In the genomic region with DNA sequence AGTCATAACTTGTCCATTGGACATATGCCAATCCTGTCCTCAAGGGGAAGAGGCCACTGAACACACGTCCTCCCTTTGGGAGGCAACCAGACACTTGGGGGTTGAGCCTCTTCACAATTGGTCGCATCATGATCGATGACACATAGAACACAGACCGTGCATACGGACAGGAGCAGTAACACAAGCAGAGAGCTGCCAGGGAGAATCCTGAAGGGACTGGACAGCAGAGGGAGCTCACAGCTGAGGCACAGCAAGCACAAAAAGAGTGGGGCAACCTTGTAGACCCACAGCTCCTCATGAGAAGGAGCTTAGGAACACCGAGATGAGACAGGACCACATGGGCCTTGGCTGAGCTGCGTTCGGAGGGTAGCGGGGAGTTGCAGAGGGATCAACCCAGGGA, we compare ENCODE assay signal across 14 mouse cellular contexts. TPM values are rescaled to one million over a fixed set of nuclear protein-coding genes. Genes with fewer than 3 reads are reported as not detected.
DNase-seq lines count a peak whose midpoint lies in the region; ATAC-seq and TF ChIP-seq lines count a peak whose summit lies in the region.
"Had no signal": no experiment of that assay in that cellular context is flagged by ENCODE, and none has a peak within 500 bp of the region (broad histone marks: within the 10 kb centered on the region; RNA-seq: fewer than 3 reads in every experiment).

No protein-coding gene starts in this region.

- no peak overlapping the region for H3K4me3 ChIP-seq in kidney, embryonic 16.5 days (ENCODE audit: low read length)
- no peak overlapping the region for H3K4me3 ChIP-seq in spleen, adult 2 months (ENCODE audit: extremely low read depth, insufficient read depth, insufficient read length)
- H3K4me3 ChIP-seq: stomach, embryonic 15.5 days had no signal

- peaks cover 49% of the 10 kb centered on the region for H3K27me3 ChIP-seq in kidney, embryonic 16.5 days (ENCODE audit: insufficient read depth, low read length)
- peaks cover 20% of the 10 kb centered on the region for H3K27me3 ChIP-seq in spleen, adult 2 months (ENCODE audit: control insufficient read depth, insufficient read depth, low read length)

- H3K36me3 ChIP-seq in kidney, embryonic 16.5 days (ENCODE audit: insufficient read depth, low read length): no peaks in the 10 kb centered on the region
- no peaks in the 10 kb centered on the region for H3K36me3 ChIP-seq in spleen, adult 2 months (ENCODE audit: control insufficient read depth, insufficient read depth, low read length)
- H3K36me3 ChIP-seq: stomach, embryonic 15.5 days had no signal

- no peak overlapping the region for H3K9ac ChIP-seq in kidney, embryonic 16.5 days (replicated peaks; ENCODE audit: low read length)
- H3K9ac ChIP-seq: stomach, embryonic 15.5 days had no signal

- H3K9me3 ChIP-seq in kidney, embryonic 16.5 days (ENCODE audit: low read length): no peaks in the 10 kb centered on the region
- H3K9me3 ChIP-seq: stomach, embryonic 15.5 days had no signal

- 56% methylated on average over 9 of the region's 9 CpGs for WGBS in kidney, embryonic 16.5 days
- 61% methylated on average over 9 of the region's 9 CpGs for WGBS in spleen, adult 2 months

- DNase-seq in cerebellum, postnatal 25 days: peak; percentile 54 to 71
- no peak for DNase-seq in cerebellum, adult 11-12 months
- peak; percentile 16 for DNase-seq in kidney, postnatal 10 days
- no peak for DNase-seq in spleen, adult 2 months (ENCODE audit: low read depth in 1 of 2, low spot score in 2 of 2)
- DNase-seq in spleen, postnatal 4 days (ENCODE audit: low spot score in 2 of 2): no peak
- no peak for DNase-seq in ovary, adult 18-20 months (ENCODE audit: low spot score)
- no peak for DNase-seq in yolk sac, embryonic 10.5 days (ENCODE audit: low spot score)
- DNase-seq: kidney, adult 11 months; thymus, postnatal 25 days had no signal

- peaks cover 11% of the 10 kb centered on the region for H3K4me1 ChIP-seq in kidney, embryonic 16.5 days (ENCODE audit: insufficient read depth, low read length)
- peaks cover 11% of the 10 kb centered on the region for H3K4me1 ChIP-seq in spleen, adult 2 months (ENCODE audit: control insufficient read depth, insufficient read depth, insufficient read length)

- no peak for TF ChIP-seq POLR2A in spleen, adult 2 months (IDR thresholded peaks at IDR 0.05; ENCODE audit: low read depth, low read length)

- no peak for ATAC-seq in kidney, embryonic 16.5 days (ENCODE audit: low FRiP score, low TSS enrichment)
- ATAC-seq: CD4-positive, CD25-positive, alpha-beta regulatory T cell, adult 4 months had no signal

- H3K27ac ChIP-seq in kidney, embryonic 16.5 days (ENCODE audit: low read length): no peak overlapping the region
- no peak overlapping the region for H3K27ac ChIP-seq in spleen, adult 2 months (ENCODE audit: insufficient read depth, low read length)
- H3K27ac ChIP-seq: macrophage; stomach, embryonic 15.5 days had no signal

- 0 out of 2 replicates have a peak, but pooled peaks have one; percentile 10 for TF ChIP-seq CTCF in spleen, adult 2 months (IDR thresholded peaks at IDR 0.05; ENCODE audit: extremely low read depth, insufficient read depth, insufficient read length, insufficient replicate concordance)

- no peak overlapping the region for H3K4me2 ChIP-seq in kidney, embryonic 16.5 days (replicated peaks; ENCODE audit: low read depth, low read length)
- H3K4me2 ChIP-seq: stomach, embryonic 15.5 days had no signal

RNA-seq across cellular contexts. Expression of a gene that starts 4.4 kb away (rescaled TPM):
- polyA plus RNA-seq in kidney, embryonic 16.5 days (2015; fragmentation: Nextera tagmentation; extraction: Ambion mirVana): 0.69 and 0.81 TPM in 2 replicates
- 0.06 and 0.13 TPM in 2 replicates for polyA plus RNA-seq in spleen, adult 2 months (2012; rRNA removed)
- polyA plus RNA-seq: CD4-positive, CD25-positive, alpha-beta regulatory T cell, adult 4 months; liver, adult 2 months; macrophage had no signal

RNA-seq across cellular contexts. Expression of a gene that starts 15.7 kb away (rescaled TPM):
- 0.04 TPM in 1 of 2 replicates, not detected in the other for polyA plus RNA-seq in kidney, embryonic 16.5 days (2015; fragmentation: Nextera tagmentation; extraction: Ambion mirVana)
- 1.2 and 1.4 TPM in 2 replicates for polyA plus RNA-seq in spleen, adult 2 months (2012; rRNA removed)
- polyA plus RNA-seq: liver, adult 2 months; macrophage had no signal

Comparison
In these comparisons a context has a peak if more than half of its experiments do, and no peak if none do; other contexts are left out.
1. DNase-seq: peak in cerebellum, postnatal 25 days (2 of 2) and kidney, postnatal 10 days (single experiment); none in cerebellum, adult 11-12 months (single experiment), spleen, adult 2 months (0 of 2), spleen, postnatal 4 days (0 of 2), ovary, adult 18-20 months (single experiment) and yolk sac, embryonic 10.5 days (single experiment).